Mouse (Mus musculus): ENCODE results near the gene Cc2d2b. TPM values are rescaled to one million over a fixed set of nuclear protein-coding genes. Genes with fewer than 3 reads are reported as not detected.

Cc2d2b gene
- total and polyA plus RNA-seq, 3 experiments = not detected

DNA sequence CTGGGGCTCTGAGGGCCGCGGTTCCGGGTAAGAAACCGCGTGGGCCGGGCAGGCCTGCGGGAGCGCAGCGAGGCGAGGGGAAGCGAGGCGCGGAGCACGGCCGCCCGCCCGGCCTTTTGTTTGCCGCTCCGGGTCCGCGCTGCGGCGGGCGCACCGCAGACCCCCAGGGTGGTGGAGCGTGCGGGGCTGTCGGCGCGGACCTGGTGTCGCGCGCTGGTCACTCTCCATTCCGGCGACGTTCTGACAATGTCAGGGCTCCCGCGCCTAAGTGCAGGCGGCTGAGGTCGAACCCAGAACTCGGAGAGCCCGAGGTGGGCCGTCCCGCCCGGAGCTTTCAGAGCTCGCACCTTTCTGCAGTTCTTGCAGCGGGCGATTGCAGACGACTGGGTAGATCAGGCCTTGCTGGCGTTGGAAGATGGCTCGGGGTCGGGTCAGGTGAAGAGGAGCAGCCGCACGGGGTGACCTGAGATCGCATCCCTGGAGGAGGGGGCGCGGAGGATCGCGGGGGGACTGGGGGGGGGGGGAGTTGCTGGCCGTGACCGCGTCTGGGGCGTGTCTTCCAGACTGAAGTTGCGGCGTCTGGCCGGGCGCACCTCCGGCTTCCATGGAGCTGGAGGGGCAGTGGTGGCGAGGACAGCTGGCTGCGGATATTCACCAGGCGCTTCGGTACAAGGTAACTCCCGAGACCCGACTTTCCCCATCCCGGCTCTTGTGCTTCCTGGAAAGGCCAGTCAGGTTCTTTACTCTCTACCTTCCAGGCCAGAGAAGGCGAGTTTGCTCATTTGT is 83.1 kb downstream of the Cc2d2b start:
- Histone ChIP-seq H3K4me1 (ENCODE audit: control insufficient read depth in 1 of 2, insufficient read depth in 2 of 2) (peaks cover 6 to 22% of the 10 kb centered on the region in 2 experiments), H3K9me3 (replicated peaks; ENCODE audit: low read length) (no peaks in the 10 kb centered on the region), H3K27ac (ENCODE audit: insufficient read depth, low read depth) (no peak overlapping the region), H3K27me3 (replicated peaks) (no peaks in the 10 kb centered on the region), H3K4me2 (ENCODE audit: insufficient read depth, low read depth, poor library complexity, severe bottlenecking) (peak overlapping the region; percentile 70), H3K79me2 (replicated peaks; ENCODE audit: control insufficient read depth, extremely low read depth, insufficient read depth, poor library complexity, severe bottlenecking) (peaks cover 2% of the 10 kb centered on the region; the same call in 1 of the 2 replicates), H3K36me3 (replicated peaks in 1 of 2; ENCODE audit: control insufficient read depth in 1 of 2, insufficient read depth in 1 of 2, low read length in 1 of 2) (peaks cover 0 to 12% of the 10 kb centered on the region in 2 experiments), H3K4me3 (replicated peaks in 1 of 3; ENCODE audit: low read depth in 2 of 3, low read length in 2 of 3, poor library complexity in 1 of 3) (peak overlapping the region; percentile 64 to 83 (median 75)), H3K9ac (ENCODE audit: insufficient read depth, low read depth) (peak overlapping the region; percentile 73)
- DNase-seq (ENCODE audit: extremely low read depth) = peak; percentile 22
- dilution Hi-C loops (cut with MboI; ENCODE audit: extremely low pct_ligation_motif_present, extremely low pct_unique_long_range_greater_than_20kb, low sequenced_read_pairs) = no loop called here
- TF ChIP-seq MYC (IDR thresholded peaks at IDR 0.05; ENCODE audit: low read depth, low read length) (0 out of 2 replicates have a peak, but pooled peaks have one; percentile 4), MXI1 (IDR thresholded peaks at IDR 0.05; ENCODE audit: low read depth, low read length) (0 out of 2 replicates have a peak, but pooled peaks have one; percentile 8), MAX (IDR thresholded peaks at IDR 0.05; ENCODE audit: low read length) (no peak), UBTF (IDR thresholded peaks at IDR 0.05; ENCODE audit: low read depth, low read length) (peak; percentile 73; the same call in 1 of the 2 replicates)
- in situ Hi-C loops (cut with MboI; ENCODE audit: low pct_ligation_motif_present, low pct_unique_long_range_greater_than_20kb, low sequenced_read_pairs) = loop anchor here (5.0 kb wide), 1 partner anchor 71 kb away; no protein-coding TSS in a partner anchor

- Histone ChIP-seq H3K9ac (ENCODE audit: insufficient read depth, low read depth) (peak overlapping the region; percentile 73; the same call in 1 of the 2 replicates), H3K4me1 (ENCODE audit: control insufficient read depth in 1 of 2, insufficient read depth in 2 of 2) (peaks cover 6 to 22% of the 10 kb centered on the region in 2 experiments), H3K27me3 (replicated peaks) (no peaks in the 10 kb centered on the region), H3K4me3 (replicated peaks in 1 of 3; ENCODE audit: low read depth in 2 of 3, low read length in 2 of 3, poor library complexity in 1 of 3) (peak overlapping the region; percentile 64 to 83 (median 75)), H3K27ac (ENCODE audit: insufficient read depth, low read depth) (no peak overlapping the region), H3K4me2 (ENCODE audit: insufficient read depth, low read depth, poor library complexity, severe bottlenecking) (peak overlapping the region; percentile 70), H3K36me3 (replicated peaks in 1 of 2; ENCODE audit: control insufficient read depth in 1 of 2, insufficient read depth in 1 of 2, low read length in 1 of 2) (peaks cover 5 to 19% of the 10 kb centered on the region in 2 experiments), H3K9me3 (replicated peaks; ENCODE audit: low read length) (no peaks in the 10 kb centered on the region), H3K79me2 (replicated peaks; ENCODE audit: control insufficient read depth, extremely low read depth, insufficient read depth, poor library complexity, severe bottlenecking) (peaks cover 2% of the 10 kb centered on the region; the same call in 1 of the 2 replicates)
- dilution Hi-C loops (cut with MboI; ENCODE audit: extremely low pct_ligation_motif_present, extremely low pct_unique_long_range_greater_than_20kb, low sequenced_read_pairs) (no loop called here), in situ Hi-C loops (cut with MboI; ENCODE audit: low pct_ligation_motif_present, low pct_unique_long_range_greater_than_20kb, low sequenced_read_pairs) (loop anchor here (5.0 kb wide), 1 partner anchor 70 kb away; no protein-coding TSS in a partner anchor)
- peak; percentile 16 for DNase-seq (ENCODE audit: extremely low read depth)
- no peak for TF ChIP-seq IRF4 (IDR thresholded peaks at IDR 0.05; ENCODE audit: low read depth, low read length)
- no peak for TF ChIP-seq JUND (conservative IDR thresholded peaks at IDR 0.05; ENCODE audit: low read depth, low read length)
- no peak for TF ChIP-seq USF2 (conservative IDR thresholded peaks at IDR 0.05; ENCODE audit: low read depth, low read length)
- no peak for TF ChIP-seq HCFC1 (IDR thresholded peaks at IDR 0.05; ENCODE audit: low read depth, low read length)
- no peak for TF ChIP-seq USF1 (IDR thresholded peaks at IDR 0.05; ENCODE audit: low read depth, low read length)
- TF ChIP-seq EP300 (IDR thresholded peaks at IDR 0.05; ENCODE audit: low read length) = no peak
- no peak for TF ChIP-seq UBTF (IDR thresholded peaks at IDR 0.05; ENCODE audit: low read depth, low read length)
- no peak for TF ChIP-seq E2F4 (IDR thresholded peaks at IDR 0.05; ENCODE audit: insufficient replicate concordance, low read depth, low read length)
- no peak for TF ChIP-seq ZNF384 (IDR thresholded peaks at IDR 0.05; ENCODE audit: low read depth, low read length)
- TF ChIP-seq NRF1 (IDR thresholded peaks at IDR 0.05; ENCODE audit: low read depth, low read length) = no peak
- TF ChIP-seq JUN (IDR thresholded peaks at IDR 0.05; ENCODE audit: insufficient read depth, low read depth, low read length) = no peak
- no peak for TF ChIP-seq MEF2A (IDR thresholded peaks at IDR 0.05; ENCODE audit: borderline replicate concordance, low read depth, low read length)
- TF ChIP-seq POLR2AphosphoS2 (IDR thresholded peaks at IDR 0.05; ENCODE audit: low read depth, low read length) = no peak
- no peak for TF ChIP-seq ZC3H11A (IDR thresholded peaks at IDR 0.05; ENCODE audit: low read depth, low read length)
- no peak for TF ChIP-seq SIN3A (IDR thresholded peaks at IDR 0.05; ENCODE audit: low read length)
- TF ChIP-seq RCOR1 (conservative IDR thresholded peaks at IDR 0.05; ENCODE audit: low read depth, low read length) = no peak
- no peak for TF ChIP-seq CHD1 (IDR thresholded peaks at IDR 0.05; ENCODE audit: low read depth, low read length)
Observed at GRCm38 (mm10) chr19:40832361-40832760, 83.8 kb downstream of the Cc2d2b start.
